Mouse (Mus musculus): ENCODE measurements at regions not wholly inside any gene's neighbourhood (a gene's known extent, or its start where the extent isn't known, plus 50 kb on each side); places are given as distances from the start of the nearest gene placed in this dataset.
"Not testable (repeated sequence)": the region's sequence is repeated elsewhere in the genome, so short reads cannot be mapped to it uniquely, and the experiment has no call there.

- DNase-seq, result no peak
Observed at GRCm38 (mm10) chr10:30470831-30471230, 129.7 kb downstream of the Trmt11 start.

DNA sequence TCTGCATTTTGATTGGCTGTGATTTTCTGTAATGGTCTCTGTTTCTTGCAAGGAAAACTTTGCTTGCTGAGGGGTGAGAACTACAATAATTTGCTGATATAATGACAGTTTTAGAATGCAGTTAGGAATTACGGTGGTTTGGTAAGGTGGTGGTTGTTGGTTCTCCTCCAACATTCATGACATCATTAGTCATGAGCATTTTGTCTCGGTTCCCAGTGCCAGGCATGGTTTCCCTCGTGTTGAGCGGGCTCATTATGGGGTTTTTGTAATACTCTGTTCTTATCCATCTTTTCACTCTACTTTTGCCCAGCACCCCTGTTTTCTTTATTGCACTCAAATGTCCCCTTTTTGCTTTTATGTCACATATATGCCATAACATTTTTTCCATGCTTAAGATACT is 149.9 kb downstream of the Trmt11 start:
- DNase-seq, result no peak

- DNase-seq, result no peak
Observed at GRCm38 (mm10) chr10:30447057-30447456, 153.5 kb downstream of the Trmt11 start.

GRCm38 (mm10) chr10:30446572-30446971 is 154.0 kb downstream of the Trmt11 start:
- no peak for DNase-seq

GRCm38 (mm10) chr10:30439802-30440201 is 160.7 kb downstream of the Trmt11 start:
- no peak for DNase-seq

GRCm38 (mm10) chr10:30426420-30426923 is 174.1 kb downstream of the Trmt11 start:
- DNase-seq, result peak in 1 of 2 experiments; percentile 4

- DNase-seq, result peak; percentile 56 to 71
Observed at GRCm38 (mm10) chr10:30419391-30420043, 181.0 kb downstream of the Trmt11 start.

- no peak for DNase-seq
Observed at GRCm38 (mm10) chr10:30416314-30416713, 184.2 kb downstream of the Trmt11 start.

GRCm38 (mm10) chr10:30411736-30412135 is 188.8 kb downstream of the Trmt11 start:
- no peak for DNase-seq

DNA sequence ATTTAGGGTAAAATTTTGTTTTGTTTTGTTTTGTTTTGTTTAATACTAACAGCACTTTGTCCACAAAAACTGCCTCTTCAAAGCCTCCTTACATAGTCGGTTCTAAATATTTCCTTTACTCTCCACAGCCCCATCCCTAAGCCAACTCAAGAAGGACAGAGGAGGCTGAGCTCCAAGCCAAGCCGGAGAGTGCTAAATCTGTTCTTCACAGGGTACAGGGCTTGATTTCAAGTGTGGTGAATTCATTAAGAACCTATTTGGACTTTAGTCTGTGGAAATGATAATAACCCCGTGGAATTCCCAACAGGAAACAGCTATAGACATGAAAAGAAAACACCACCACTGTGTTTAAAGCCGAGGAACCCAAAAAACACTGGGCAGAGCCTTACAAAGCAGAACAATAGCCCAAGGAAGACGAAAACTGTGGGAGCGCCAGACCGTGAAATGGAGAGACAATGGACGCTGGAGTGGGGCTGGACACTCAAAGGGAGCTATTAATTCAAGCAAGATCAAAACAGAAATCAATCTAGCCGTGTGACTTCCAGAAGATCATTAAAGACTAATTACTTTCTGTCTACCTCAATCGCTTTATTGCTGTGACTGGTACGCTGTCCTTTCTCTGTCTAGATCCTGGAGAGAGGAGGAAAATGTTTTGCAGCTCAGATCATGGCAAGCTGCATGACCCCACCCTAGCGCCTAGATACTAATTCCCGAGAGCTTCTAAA is 194.7 kb downstream of the Trmt11 start:
- DNase-seq, result peak; percentile 6 to 14

- no peak for DNase-seq
Observed at GRCm38 (mm10) chr10:30370542-30370941, 170.2 kb upstream of the Cenpw start.

DNA sequence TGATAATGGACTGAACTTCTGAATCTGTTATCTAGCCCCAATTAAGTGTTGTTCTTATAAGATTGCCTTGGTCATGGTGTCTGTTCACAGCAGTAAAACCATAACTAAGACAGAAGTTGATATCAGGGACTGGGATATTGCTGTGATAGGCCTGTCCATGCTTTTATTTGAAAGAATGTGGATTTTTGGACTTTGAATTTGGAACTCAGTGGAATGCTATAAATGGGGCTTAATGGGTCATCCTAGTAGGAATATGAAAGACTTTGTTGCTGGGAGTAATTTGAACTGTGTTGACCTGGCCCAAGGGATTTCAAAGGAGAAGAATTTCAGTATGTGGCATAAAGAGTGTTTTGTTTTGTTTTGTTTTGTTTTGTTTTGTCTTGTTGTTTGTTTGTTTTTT is 160.5 kb upstream of the Cenpw start:
- DNase-seq, result not testable (repeated sequence)

DNA sequence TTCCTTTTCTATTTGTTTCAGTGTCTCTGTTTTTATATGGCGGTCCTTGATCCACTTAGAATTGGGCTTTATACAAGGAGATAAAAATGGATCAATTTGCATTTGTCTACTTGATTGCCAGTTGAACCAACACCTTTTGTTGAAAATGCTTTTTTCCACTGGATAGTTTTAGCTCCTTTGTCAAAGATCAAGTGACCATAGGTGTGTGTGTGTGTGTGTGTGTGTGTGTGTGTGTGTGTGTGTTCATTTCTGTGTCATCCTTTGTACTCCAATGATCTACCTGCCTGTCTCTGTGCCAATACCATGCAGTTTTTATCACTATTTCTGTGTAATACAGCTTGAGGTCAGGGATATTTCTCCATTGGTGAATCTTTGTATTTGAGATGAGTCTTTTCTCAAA is 158.7 kb upstream of the Cenpw start:
- DNase-seq, result peak in 1 of 2 experiments; percentile 25

GRCm38 (mm10) chr10:30342965-30343478 is 142.7 kb upstream of the Cenpw start:
- DNase-seq, result no peak

DNA sequence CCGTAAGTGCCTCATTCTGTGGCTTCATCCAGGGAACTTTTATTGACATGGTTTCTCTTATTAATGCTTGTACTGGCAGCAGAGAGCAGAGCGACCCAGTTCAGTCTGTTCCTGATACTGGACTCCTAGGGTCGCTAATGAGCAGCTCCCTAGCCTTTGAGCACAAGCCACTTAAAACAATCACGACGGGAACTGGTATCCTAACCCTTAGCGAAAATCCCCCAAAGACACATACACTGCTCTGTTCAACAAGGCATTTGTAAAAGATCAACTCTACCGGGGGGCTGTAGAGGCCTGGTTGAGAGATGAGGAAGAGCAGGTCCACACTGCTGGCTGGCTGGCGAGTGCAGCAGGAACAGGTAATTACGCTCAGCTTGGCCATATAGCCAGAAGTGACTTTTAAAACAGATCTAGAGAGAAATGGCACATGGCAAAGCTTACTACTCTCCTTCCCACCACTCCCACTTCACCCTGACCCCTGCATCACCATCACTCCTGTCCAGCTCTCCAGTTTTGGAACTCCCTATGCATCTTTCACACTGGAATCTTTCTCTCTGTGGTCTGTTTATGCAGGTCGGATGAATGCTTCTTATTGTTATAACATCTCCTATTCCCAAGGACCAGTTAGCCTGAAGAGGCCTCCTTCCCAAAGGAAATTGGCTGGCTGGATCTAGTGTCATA is 128.1 kb upstream of the Cenpw start:
- DNase-seq, result no peak

GRCm38 (mm10) chr10:30327849-30328248 is 127.5 kb upstream of the Cenpw start:
- DNase-seq, result no peak

- DNase-seq, result no peak
Observed at GRCm38 (mm10) chr10:30326861-30327260, 126.5 kb upstream of the Cenpw start.

DNA sequence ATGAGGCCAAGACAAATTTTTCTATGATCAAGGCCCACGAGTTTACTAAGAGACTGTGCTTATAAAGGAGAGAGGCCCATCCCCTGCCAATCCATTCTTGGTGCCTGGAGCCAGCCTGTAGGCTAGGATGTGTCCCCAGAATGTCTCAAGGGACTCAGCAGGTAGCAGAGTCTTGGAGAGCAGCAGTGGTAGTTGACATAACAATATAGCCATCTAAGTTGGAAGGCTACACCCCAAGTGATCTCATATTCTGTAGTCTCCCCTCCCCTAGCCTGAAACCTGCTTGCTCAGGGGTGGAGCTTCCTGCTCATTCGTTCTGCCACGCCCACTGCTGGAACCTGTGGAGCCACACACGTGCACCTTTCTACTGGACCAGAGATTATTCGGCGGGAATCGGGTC is 95.5 kb upstream of the Cenpw start:
- DNase-seq, result not testable (repeated sequence)

GRCm38 (mm10) chr10:30281666-30282065 is 81.3 kb upstream of the Cenpw start:
- DNase-seq, result no peak

DNA sequence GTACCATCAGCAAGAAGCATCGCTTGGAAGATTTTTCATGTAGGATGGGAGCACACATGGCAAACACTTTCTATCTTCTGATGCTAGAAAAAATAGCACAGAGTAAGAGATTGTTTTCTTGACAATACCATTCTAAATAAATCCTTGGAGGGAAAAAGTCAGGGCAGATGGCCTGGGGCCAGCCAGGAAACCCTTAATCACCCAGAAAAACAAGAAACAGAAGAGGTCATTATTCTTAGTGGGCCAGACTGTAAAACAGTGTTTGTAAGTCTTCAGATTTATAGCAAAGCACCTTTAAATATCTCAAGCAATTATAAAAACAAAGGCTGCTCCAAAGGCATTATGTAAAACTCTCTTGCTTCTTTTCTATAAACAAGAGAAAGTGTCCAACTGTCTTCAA is 80.1 kb upstream of the Cenpw start:
- no peak for DNase-seq

DNA sequence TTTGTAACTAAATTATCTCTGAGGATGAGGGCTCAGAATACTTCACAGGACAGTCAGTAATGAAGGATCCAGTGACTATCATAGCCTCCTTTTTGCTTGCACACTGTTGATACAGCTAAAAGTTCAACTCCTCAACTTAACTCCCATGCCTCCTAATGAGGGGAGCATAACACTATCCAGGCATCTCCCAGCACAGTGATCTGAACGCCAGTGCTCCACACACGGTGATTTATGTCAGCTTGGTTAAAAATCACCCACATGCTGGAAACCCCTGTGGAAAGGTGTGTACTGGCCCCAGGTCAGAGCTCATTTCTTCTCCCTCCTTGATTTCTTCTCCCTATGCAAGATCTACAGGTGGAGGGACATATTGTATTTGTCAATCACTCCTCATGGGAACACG is 79.6 kb upstream of the Cenpw start:
- DNase-seq, result no peak

- no peak for DNase-seq
Observed at GRCm38 (mm10) chr10:30278987-30279386, 78.6 kb upstream of the Cenpw start.

DNA sequence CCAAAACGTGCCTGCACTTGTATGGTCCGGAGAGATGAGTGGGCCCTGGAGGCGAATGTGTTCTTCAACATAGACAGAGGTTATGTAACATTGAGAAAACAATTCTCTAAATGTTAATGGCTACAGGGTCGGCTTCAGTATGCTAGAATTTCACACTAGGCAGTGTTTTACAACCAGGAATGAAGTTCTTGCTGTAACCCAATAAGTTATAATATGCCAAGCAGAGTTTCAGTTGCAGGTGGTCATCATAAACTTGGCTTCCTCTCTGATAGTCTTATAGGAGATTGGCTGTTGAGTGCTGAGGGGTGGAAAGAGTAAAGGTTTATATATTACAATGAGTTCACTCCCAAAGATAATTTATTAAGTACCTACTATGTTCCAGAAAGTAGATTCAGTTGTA is 64.8 kb upstream of the Cenpw start:
- no peak for DNase-seq

DNA sequence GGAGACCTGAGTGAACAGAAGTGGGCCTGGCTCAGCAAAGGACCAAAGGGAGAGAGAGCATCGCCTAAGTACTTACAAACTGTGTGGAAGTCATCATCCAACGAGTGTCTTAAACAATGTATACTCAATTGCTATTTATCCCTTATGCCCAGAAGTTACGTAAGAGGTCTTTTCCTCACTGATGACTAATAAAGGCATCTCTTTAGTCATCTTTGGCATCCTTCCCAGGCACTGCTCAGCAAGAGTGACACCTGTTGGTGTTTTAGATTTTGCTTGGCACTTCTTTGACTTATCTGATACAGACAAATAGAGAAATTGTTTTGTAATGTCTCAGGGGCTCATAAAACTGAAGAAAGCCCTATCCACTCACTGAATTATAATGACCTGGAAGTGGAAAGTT is 59.4 kb upstream of the Cenpw start:
- peak; percentile 12 to 44 for DNase-seq

All from cerebellum, postnatal 10 days (tissue).